Mouse (Mus musculus) c-Kit-positive CD71-positive TER-119-negative erythroid progenitor cells, embryonic 14.5 days (primary cell): ENCODE results near the gene Prkrip1.
"Not testable (repeated sequence)": the region's sequence is repeated elsewhere in the genome, so short reads cannot be mapped to it uniquely, and the experiment has no call there.

Source experiments
- DNase-seq: peaks from one replicate; pipeline ENCODE4 v3.0.0-alpha.2; 2013; ENCODE audit warnings: low read depth

Prkrip1 gene

DNA sequence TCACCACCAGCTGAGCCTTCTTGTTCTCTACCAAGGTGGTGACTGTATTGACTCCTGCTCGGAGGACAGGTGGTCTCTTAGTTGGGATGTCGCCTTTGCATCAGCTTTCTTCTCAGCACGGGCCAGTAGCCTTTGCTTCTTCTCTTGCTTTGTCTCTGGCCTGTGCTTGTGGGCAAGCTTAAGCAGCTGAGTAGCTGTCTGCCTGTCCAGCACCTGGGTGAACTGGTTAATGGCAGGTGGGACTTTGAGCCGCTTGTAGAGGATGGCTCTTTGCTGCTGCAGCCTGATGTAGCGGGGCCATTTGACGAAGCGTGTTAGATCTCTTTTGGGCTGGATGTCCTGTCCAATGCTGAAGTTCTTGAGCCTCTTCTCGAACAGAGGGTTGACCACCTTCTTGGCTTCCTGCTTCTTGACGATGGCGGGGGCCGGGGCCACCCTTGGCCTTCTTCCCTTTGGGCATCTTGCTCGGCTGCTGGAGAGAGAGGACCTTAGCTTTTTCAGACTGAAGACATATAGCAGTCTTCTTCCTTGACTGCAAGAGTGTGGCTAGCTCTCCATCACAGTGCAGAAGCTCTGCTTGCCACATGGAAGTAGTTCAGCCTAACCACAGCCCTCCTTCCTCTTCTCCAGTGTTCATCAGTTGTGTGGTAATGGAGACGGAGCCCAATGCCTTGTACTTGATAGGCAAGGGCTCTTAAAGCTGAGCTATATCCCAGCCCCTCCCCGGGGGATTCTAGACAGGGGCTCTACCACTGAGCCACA, 12.8 kb upstream of the Prkrip1 start:
- DNase-seq: not testable (repeated sequence)

GRCm38 (mm10) chr5:136210549-136210948, 11.8 kb upstream of the Prkrip1 start:
- no peak for DNase-seq

DNA sequence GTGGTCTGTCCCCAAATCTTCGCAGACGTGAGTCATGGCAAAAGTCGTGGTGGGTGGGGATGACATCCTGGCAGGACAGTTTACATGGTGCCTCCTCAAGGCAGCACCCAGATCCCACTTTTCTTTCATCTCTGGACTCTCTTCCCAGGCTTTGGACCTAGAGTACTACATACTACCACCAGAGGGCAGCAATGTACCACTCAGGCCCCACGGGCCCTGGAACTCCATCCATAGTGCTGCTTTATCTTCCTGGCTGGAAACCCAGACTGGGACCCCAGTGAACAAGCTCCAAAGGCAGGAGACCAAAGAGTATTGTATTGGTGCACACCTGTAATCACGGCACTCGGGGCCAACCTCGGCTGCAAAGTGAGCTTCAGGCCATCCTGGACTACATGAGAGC, 3.1 kb upstream of the Prkrip1 start:
- DNase-seq: peak; percentile 27

- DNase-seq: peak; percentile 20
Measured at GRCm38 (mm10) chr5:136199526-136199925, 763 bp upstream of the Prkrip1 start.

DNA sequence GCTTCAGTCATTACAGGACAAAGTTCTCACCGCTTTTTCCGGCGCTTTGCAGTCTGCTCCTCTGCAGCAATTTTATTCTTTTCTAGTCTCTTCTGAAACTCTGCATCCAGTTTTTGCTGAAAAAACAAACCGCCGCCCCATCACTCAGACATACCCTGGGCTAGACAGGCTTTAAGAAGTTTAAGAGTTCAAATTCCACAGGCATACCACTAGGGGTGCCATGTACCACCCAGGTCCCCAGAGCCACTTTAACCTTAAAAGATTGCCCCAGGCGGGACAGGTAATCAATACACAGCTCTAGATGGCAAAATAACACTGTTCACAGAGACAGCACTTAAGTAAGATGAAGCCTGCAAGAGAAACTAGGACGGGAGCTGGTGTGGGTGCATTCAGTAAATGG, 6.9 kb downstream of the Prkrip1 start:
- no peak for DNase-seq

GRCm38 (mm10) chr5:136186723-136187122, 12.0 kb downstream of the Prkrip1 start:
- DNase-seq: peak; percentile 27

GRCm38 (mm10) chr5:136183766-136184165, 15.0 kb downstream of the Prkrip1 start:
- no peak for DNase-seq

DNA sequence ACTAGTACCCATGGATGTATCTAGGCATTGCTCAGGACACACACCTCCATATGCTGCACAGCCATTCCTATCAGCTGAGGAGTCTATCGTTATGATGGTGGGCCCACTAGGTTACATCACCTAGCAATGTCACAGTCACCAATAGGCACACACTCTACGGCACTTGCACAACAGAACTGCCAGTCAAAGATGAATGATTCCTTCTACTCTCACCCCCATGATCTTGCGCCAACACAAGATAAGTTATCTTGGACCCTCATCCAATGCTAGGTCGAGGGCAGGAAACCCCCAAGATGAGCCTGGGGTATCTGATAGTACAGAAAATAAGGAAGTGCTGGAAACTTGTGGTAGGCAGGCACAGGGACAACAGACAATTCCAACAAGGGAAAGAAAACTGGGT, 15.9 kb downstream of the Prkrip1 start:
- no peak for DNase-seq

GRCm38 (mm10) chr5:136182049-136182448, 16.7 kb downstream of the Prkrip1 start:
- DNase-seq: no peak

DNA sequence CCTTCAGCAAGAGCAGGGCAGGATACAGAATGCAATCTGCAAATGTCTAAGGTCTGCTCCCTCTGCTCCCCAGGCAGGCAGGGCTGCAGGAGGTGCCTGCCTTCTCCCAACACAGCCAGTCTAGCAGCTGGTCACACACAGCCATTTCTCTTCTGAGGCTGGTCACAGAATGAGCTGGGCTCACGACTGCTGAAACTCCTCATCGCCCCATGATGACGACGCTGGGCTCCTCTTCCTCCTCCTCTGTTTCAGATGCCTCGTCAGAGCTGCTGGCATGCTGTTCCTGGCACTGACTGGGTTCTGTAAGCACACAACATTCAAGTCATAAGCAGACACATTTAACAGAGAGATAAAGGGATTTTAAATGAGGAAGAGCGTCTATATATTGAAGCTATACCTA, 17.6 kb downstream of the Prkrip1 start:
- no peak for DNase-seq

DNA sequence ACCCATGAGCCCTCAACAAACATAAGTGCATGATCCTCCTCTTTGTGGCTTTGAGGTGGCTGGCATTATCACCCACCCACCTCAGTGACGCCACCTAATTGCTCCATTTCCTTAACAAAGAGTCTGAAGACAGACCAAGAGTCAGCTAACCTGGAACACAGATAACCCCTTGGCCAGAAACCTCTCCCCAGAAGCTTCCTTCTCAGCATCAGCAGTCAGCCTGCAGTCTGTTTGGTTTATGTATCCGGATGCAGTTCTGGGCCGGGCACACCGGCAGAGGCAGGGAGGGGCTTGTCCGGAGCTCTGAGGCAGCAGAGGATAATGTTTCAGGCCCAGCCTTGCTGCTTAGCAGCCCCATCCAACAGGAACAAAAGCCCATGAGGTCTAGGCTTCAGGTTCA, 19.2 kb downstream of the Prkrip1 start:
- no peak for DNase-seq

GRCm38 (mm10) chr5:136173606-136174463, 24.9 kb downstream of the Prkrip1 start:
- no peak for DNase-seq

DNA sequence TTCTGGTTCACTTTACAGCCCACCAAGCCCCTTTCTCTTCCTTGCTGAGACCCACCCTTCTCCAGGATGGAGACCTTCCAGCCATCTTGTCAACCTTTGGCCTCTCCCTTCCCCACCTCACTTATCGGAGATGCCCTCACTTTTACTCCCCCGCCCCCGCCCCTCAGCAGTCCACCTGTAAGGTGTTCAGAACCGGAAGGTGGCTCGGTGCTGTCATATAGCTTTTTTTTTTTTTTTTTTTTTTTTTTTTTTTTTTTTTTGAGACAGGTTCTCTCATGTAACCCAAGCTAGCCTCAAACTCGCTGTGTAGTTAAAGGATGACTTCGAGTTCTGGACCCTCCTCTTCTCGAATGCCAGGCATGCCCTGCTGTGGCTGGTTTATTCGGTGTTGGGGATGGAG, 25.8 kb downstream of the Prkrip1 start:
- no peak for DNase-seq

- peak; percentile 17 for DNase-seq
Measured at GRCm38 (mm10) chr5:136171363-136172341, 27.1 kb downstream of the Prkrip1 start.

GRCm38 (mm10) chr5:136170512-136171362, 28.0 kb downstream of the Prkrip1 start, which contains the start of gene Orai2:
TSS of gene Orai2 (minus strand) at chr5:136170713.
- DNase-seq: peak; percentile 56

DNA sequence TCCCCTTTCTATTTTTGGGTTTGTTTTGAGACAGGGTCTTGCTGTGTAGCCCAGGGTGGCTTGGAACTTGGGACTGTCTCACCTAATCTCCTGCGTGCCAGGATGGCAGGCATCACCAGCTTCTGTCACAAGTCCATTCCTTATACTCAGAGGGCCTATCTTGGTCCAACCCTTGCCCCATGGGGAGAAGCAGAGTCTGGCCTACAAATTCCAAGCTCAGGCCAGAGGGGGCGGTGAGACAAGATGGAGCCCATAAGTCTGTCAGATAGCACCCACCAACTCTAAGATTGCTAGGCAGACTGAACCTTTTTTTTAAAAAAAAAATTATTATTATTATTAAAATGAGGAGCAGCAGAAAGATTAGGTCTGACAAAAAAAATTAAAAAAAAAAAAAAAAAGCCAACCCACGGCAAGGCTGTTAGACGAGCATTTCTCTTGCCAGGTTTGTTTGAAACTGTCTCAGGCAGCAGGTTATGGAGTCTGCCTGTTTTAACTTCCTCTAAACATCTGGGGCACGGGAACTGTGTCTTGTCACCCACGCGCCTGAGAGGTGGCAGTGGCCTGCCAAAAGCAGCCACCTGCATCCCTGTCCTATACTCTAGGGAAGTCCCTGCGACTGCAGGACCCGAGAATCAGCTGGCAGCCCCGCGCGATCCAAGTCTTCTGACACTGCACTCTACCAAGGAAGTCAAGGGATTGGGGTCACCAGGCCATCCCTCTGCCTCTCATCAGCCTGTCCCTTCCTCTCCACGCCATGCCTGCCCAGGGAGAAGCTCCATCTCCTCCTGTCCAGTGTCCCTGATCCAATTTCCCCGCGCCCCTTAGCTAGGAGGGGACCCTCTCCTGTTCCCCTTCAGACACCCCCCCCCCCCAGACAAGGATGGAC, 28.9 kb downstream of the Prkrip1 start:
- peak; percentile 13 for DNase-seq

- DNase-seq: no peak
Measured at GRCm38 (mm10) chr5:136168071-136168470, 30.7 kb downstream of the Prkrip1 start.

DNA sequence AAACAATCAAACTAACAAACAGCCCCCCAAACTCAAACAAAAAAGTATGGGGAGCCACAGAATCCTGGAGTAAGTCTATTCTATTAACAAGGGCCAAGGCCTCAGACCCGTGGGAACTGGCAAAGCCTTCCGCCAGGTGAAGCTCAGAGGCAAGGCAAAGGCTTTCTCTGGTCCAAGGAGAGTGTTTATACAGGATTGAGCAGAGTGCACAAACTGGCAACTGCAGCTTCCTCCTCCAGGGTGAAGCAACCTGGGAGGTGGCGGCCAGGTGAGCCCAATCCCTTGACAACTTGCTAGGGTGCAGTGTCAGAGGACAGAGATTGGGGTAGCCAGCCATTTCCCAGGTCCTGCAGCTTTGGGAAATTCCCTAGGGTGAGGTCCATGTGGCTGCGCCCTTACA, 31.5 kb downstream of the Prkrip1 start:
- DNase-seq: no peak

DNA sequence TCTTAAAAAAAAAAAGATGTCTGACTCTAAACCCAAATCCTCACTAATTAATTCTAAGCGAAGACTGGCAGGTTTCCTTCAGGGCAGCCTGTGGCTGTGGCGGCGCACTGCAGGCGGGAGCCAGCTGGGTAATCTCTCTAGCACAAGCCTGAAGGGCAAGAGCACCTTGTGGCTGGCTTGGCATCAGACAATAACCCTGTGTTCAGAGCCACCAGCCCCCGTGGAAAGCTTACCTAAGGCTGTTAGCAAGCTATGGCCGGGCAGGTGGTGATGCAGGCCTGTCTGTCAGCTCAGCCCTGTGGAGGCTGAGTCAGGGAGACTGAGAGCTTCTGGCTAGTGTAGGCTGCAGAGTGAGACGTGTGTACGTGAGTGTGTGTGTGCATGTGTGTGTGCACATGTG, 33.5 kb downstream of the Prkrip1 start:
- DNase-seq: no peak
